Mouse (Mus musculus): ENCODE results near the gene Lrrc8c. TPM values are rescaled to one million over a fixed set of nuclear protein-coding genes. Genes with fewer than 3 reads are reported as not detected.

Lrrc8c gene
- total RNA-seq, 1 experiment from 2014 or later, result 18.0 TPM

DNA sequence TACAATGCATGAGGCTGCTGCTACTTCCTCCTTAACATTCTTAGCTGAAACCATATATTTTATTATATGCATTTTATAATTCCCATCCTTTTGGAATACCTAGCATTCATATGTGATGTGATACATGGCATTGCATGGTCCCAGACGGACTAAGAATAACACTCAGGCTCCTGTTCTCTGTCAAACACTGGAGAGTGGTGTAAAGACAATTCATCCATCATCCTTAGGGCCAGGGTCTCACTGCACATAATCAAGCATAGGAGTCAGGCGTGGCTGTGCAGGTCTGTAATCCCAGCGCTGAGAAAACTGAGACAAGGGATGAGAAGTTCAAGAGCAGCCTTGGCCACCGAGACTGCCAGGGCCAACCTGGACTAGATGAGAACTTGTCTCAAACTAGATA, 69.5 kb downstream of the Lrrc8c start:
- no peak for ATAC-seq (replicated peaks; ENCODE audit: low read depth, poor library complexity, severe bottlenecking)

DNA sequence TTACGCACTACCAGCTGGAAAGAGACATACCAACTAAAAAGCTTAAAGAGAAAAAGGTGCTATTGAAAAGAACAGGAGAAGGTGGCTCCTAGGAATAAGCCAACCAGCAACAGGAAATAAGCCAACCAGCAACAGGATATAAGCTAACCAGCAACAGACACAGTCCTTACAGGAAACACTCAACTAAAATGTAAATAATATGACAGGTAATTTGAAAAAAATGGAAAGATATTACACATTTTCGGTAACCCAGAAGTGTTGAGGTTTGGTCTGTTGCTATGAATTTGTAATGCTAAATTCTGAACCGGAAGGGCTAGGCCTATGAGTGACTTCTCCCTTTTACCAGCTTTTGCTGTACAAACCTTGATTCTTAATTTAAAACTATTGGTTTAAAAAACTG, 69.9 kb downstream of the Lrrc8c start:
- ATAC-seq (replicated peaks; ENCODE audit: low read depth, poor library complexity, severe bottlenecking), result no peak

DNA sequence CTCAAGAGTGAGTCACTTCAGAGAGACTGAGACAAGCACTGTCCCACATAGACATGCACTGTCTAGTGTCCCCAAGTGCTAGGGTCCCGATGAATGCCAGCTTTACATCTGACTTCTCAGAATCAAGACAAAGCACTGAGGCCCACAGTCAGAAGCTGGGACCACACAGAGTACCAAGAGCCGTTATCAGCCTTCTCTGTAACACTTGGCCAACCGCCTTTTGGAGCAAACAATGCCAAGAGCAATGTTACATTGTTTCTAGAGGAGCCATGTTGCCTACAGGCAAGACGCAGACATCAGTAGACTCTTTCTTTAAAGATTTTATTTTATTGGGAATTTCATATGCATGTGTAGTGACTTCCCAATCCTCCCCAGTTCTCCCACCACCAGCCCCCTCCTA, 73.2 kb downstream of the Lrrc8c start:
- ATAC-seq (replicated peaks; ENCODE audit: low read depth, poor library complexity, severe bottlenecking), result no peak

DNA sequence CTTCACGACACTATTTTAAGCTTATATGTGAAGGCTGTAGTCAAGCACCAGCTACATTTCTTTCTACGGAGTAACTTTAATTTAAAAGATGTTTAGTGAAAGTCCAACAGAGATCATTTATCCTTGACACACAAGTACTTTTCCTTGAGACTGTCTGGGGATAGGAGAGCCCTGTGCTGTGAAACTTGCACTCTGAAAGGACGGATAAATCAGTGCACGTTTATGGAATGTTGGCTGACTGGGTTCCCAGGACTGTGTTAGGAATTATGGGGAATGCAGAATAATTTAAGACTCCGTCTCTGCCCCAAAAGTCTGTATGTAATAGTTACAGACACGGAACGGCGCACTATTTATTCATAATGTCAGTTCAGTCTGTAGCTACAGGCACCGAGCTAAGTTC, 74.4 kb downstream of the Lrrc8c start:
- ATAC-seq (replicated peaks; ENCODE audit: low read depth, poor library complexity, severe bottlenecking), result no peak

DNA sequence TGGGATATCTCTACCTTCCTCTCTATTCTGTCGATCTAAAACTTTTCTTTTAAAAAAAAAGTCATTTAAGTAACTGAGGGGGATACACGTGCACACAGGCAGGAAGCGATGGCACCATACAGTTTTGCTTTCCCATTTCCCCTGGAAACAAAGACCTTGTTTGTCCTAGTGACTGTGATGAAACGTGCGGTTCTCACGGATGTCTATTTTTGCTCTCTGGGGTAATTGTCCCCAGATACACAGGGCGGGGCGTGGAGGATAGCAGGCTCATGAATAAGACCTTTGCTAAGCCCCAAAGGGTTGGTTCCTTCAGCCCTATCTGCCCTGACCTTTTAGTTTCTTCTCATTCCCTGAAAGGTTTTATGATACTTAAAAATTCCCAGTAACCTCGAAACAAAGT, 79.7 kb downstream of the Lrrc8c start:
- ATAC-seq (replicated peaks; ENCODE audit: low read depth, poor library complexity, severe bottlenecking), result peak; percentile 74

DNA sequence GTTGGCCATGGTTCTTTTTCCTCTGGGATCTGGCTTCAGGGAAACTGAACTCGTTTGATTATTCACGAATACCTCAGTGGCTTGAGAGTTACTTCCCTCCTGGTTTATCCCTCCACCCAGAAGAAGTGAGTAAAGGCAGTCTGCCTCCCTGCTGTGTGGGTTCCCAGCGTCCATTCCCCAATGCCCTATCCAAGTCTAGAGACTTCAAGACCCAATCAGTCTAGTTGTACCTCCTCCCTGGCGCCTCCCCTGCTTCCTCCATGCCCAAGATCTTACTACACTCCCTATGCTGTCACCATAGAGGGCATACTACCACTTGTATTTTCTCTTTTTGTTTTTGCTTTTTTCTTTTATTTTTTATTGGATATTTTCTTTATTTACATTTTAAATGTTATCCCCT, 80.1 kb downstream of the Lrrc8c start:
- no peak for ATAC-seq (replicated peaks; ENCODE audit: low read depth, poor library complexity, severe bottlenecking)

DNA sequence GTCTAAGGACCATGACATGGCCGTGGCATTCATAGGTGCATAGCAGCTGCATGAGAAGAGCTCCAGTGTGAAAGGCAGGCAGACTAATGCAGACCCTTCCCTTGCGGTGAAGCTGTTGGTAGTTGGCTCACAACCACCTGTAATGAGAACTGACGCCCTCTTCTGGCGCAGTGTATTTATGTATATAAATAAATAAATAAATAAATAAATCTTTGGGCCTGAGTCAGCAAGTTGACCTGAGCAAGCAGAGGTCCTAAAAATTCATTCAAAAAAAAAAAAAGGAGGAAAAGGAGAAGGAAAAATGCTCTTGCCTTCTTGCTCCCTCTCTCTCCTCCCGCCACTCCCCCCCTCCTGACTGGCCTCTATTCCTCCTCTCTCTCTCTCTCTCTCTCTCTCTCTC, 81.8 kb downstream of the Lrrc8c start:
- ATAC-seq (replicated peaks; ENCODE audit: low read depth, poor library complexity, severe bottlenecking), result no peak

DNA sequence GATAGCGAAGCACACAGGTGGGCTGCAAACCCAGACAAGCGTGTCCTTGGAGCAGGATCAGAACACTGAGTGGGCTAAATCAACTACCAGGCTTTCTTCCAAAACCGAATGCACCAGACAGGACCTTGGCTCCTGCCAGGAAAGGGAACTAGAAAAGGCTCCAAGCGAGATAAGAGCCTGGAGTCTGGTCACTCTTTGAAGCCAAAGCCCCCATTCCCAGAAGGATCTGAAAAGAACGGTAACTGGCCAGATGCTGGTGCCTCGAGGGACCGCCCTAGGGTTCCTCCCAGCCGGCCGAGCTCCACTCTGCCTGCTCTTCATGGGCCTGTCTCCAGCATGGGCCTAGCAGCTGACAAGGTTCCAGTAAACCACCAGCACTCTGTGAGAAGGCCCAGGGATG, 83.4 kb downstream of the Lrrc8c start:
- no peak for ATAC-seq (replicated peaks; ENCODE audit: low read depth, poor library complexity, severe bottlenecking)

GRCm38 (mm10) chr5:105605736-105606135, 86.5 kb downstream of the Lrrc8c start:
- ATAC-seq (replicated peaks; ENCODE audit: low read depth, poor library complexity, severe bottlenecking), result no peak

DNA sequence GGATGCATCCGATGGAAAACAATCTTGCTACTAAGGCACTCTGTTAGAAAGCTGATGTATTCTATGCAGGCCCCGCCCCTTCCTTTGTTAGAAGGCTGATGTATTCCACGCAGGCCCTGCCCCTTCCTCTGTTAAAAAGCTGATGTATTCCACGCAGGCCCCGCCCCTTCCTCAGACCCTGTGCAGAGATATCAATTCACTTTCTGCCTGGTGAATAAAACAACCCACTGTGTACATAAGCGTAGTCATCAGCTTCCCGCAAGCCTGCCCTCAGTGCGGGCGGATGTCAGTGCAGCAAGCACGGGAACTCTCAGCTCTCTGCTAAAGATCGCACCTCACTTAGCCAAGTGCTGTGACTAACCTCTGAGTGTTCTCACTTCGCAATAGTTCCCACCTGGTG, 90.5 kb downstream of the Lrrc8c start:
- no peak for ATAC-seq (replicated peaks; ENCODE audit: low read depth, poor library complexity, severe bottlenecking)

DNA sequence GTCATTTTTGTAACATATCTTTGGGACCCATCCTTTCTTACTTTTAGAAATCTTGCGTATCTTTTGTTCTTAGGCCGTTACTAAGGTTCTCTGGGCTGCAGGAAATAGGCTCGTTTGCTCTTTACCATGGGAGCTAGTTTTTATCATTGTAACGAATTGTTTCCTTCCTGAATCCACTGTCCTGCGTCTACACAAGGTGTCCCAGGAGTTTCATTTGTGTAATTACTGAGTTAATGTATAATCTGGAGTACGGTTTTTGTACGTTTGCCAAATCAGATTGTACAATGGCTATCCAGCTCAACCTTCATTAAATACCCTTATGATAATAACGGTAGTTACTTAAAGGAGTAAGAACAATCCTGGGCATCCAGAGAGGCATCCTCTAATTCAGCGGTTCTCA, 93.8 kb downstream of the Lrrc8c start:
- ATAC-seq (replicated peaks; ENCODE audit: low read depth, poor library complexity, severe bottlenecking), result no peak

DNA sequence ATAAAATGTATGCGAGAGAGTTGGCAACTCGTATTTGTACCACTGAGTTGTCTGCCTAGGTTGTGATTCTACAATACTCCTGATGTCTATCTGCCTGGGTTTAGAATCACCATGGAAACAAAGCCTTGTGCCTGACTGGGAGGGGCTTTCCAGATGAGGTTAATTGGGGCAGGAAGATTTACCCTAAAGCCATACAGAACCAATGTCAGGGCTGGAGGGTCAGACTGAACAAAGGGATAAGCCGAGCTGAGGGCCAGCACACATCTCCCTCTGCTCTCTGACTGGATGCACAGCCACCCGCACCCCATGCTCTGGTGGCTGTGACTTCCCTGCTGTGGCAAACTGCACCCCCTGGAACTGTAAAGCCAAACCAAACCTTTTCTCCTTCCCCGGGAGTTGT, 94.8 kb downstream of the Lrrc8c start:
- no peak for ATAC-seq (replicated peaks; ENCODE audit: low read depth, poor library complexity, severe bottlenecking)

DNA sequence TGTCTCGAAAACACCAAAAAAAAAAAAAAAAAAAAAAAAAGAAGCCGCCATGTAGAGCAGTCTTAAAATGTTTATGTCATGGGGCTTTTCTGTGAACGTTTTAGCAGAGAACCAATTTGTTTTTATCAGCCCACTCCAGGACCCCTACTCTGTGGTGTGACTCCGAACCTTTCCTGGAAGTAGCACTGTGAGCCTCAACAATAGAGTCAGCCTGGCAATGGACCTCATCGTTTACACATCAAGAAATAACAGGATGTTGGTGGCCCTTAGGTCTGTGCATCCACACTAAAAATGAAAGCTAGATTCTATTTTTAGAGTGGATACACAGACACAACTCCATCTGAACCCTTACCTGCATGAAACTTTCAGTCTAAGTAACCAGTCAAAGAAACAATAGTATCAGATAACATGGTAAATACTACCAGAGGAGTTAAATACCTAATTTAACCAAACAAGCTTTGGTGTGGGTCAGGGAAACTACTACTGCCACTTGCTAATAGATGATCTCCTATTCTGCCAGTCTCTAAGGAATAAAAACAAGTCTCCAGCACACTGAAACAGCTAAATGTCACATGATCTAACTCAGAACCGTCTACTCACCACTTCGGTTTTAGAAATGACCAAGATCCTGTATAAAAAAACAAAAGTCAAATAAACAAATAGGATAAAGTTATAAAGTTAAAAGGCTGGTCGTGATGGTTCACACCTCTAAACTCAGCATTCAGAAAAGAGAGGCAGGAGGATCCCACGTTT, 95.7 kb downstream of the Lrrc8c start:
- no peak for ATAC-seq (replicated peaks; ENCODE audit: low read depth, poor library complexity, severe bottlenecking)

- no peak for ATAC-seq (replicated peaks; ENCODE audit: low read depth, poor library complexity, severe bottlenecking)
These were observed 96.8 kb downstream of the Lrrc8c start for GRCm38 (mm10) chr5:105615871-105616454.

- no peak for ATAC-seq (replicated peaks; ENCODE audit: low read depth, poor library complexity, severe bottlenecking)
These were observed 97.3 kb downstream of the Lrrc8c start for GRCm38 (mm10) chr5:105616538-105616937.

DNA sequence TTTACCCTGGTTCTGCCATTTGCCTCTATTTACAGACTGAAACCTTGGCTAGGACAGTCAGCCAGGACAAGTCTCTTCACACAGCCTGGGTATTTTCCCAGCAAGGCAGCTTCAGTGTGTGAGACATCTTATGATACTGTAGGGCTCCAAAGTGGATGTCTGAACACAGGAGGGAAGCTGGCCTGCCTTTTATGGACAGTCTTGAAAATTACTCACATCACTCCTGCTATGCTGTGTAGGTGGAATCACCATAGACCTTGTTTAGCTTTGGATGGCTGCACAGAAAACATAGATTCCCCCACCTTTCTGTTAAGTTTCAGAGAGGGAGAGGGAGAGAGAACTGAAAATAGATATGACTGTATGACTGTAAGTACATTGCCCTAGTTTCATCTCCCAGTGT, 99.3 kb downstream of the Lrrc8c start:
- ATAC-seq (replicated peaks; ENCODE audit: low read depth, poor library complexity, severe bottlenecking), result no peak

- no peak for ATAC-seq (replicated peaks; ENCODE audit: low read depth, poor library complexity, severe bottlenecking)
These were observed 100.5 kb downstream of the Lrrc8c start for GRCm38 (mm10) chr5:105619666-105620065.

- ATAC-seq (replicated peaks; ENCODE audit: low read depth, poor library complexity, severe bottlenecking), result 0 out of 2 replicates have a peak, but pooled peaks have one; percentile 42
These were observed 101.4 kb downstream of the Lrrc8c start for GRCm38 (mm10) chr5:105620505-105621116.

DNA sequence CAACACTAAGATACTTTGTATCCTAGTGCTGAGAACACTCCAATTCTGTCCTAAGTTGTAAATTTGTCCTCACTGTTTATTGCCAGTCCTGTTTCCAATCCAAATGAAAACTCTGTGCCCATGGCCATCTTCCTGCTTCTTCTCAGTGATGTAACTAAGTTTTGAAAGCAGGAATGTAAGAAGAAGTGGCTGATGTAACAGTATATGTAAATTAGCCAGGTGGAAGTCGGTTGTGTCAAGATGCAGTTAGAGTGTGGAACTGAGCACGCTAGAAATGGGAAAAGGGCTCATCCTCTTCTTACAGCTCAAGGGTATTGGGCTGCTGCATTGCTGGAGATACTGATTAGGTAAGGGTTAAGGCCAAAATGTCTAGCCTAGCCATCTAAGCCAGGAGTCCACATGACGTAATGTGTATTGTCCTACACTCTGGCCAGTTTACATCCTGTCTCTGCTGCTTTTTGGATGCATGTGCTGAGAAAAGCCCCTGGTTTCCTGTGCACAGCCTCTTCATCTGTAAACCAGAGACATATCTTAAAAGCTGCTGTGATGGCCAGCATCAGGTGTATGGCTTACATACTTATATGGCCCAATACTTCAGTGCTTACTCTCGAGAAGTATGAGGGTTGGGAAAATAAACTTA, 104.0 kb downstream of the Lrrc8c start:
- ATAC-seq (replicated peaks; ENCODE audit: low read depth, poor library complexity, severe bottlenecking), result peak; percentile 38

GRCm38 (mm10) chr5:105624257-105624656, 105.1 kb downstream of the Lrrc8c start:
- no peak for ATAC-seq (replicated peaks; ENCODE audit: low read depth, poor library complexity, severe bottlenecking)

DNA sequence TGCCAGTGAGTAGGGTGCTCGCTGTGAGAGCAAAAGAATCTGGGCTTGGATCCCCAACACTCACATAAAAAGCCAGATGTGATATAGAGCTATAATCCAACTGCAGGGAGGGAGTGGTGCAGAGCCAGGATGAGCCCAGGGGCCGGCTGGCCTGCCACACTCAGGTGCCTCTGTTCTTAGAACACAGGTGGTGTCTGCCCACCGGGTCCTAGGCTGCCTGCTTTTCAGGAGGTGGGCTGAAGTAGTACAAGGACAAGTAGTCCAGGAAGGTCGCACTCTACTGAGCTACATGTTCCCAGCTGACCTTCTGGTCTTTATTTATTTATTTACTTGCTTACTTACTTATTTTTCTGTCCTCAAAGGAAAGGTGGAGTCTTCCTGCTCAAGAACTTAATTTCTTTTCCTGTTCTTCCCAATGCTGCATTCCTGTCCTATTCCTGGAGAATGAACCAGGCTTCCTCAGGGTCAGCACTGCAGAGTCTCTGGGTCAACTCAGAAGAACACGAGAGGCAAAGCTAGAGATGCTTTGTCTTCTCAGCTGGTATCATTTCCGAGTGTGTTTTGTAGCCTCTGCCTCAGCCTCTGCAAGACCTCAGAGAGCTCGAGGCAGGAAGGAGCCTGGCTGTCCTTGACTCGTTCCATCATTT, 106.4 kb downstream of the Lrrc8c start:
- ATAC-seq (replicated peaks; ENCODE audit: low read depth, poor library complexity, severe bottlenecking), result no peak

Measured in common myeloid progenitor, adult 5-6 weeks (primary cell).